Mouse (Mus musculus) limb, embryonic 15.5 days (tissue): ENCODE data around the gene Gfpt2. TPM values are rescaled to one million over a fixed set of nuclear protein-coding genes. Genes with fewer than 3 reads are reported as not detected.

Experiments used
- ATAC-seq: fragments of 200-750 bp; cut with Nextera tagmentation; 2 replicates; pipeline ENCODE4 v1.8.0; 2017; ENCODE audit warnings: low read depth, moderate TSS enrichment; ENCODE audit not compliant: insufficient number of reproducible peaks, low FRiP score, low TSS enrichment
- H3K27ac ChIP-seq: fragments of 300-500 bp; sonication (generic); 2 replicates; pipeline ENCODE4 v1.5.1; 2015; ENCODE audit warnings: moderate library complexity, mild to moderate bottlenecking, inconsistent platforms
- H3K27me3 ChIP-seq: fragments of 300-500 bp; sonication (generic); 2 replicates; pipeline ENCODE4 v1.6.1; 2015; ENCODE audit warnings: inconsistent platforms
- H3K36me3 ChIP-seq: fragments of 300-500 bp; sonication (generic); 2 replicates; pipeline ENCODE4 v1.6.1; 2015; ENCODE audit warnings: inconsistent platforms
- H3K4me1 ChIP-seq: fragments of 300-500 bp; sonication (generic); 2 replicates; pipeline ENCODE4 v1.6.1; 2015; ENCODE audit warnings: inconsistent platforms
- H3K4me2 ChIP-seq: fragments of 300-500 bp; sonication (generic); 2 replicates; pipeline ENCODE4 v1.6.1; 2015; ENCODE audit warnings: mild to moderate bottlenecking, inconsistent platforms
- H3K4me3 ChIP-seq: fragments of 300-500 bp; sonication (generic); 2 replicates; pipeline ENCODE4 v1.5.1; 2015; ENCODE audit warnings: mild to moderate bottlenecking, inconsistent platforms
- H3K9ac ChIP-seq: fragments of 300-500 bp; sonication (generic); 2 replicates; pipeline ENCODE4 v1.6.1; 2015; ENCODE audit warnings: inconsistent platforms
- H3K9me3 ChIP-seq: fragments of 300-500 bp; sonication (generic); 2 replicates; pipeline ENCODE4 v1.6.1; 2016; ENCODE audit warnings: inconsistent platforms
- WGBS: fragments of 180-500 bp; shearing (Covaris S2); methylation state at CpG from one replicate; pipeline ENCODE4 v1.1.7; 2015; 5-methylcytosine and 5-hydroxymethylcytosine counted together
- microRNA-seq: library from miRNA; unstranded; fragments of <30 nt; microRNA quantifications from one replicate; pipeline ENCODE4, GENCODE M21; 2016
- polyA plus RNA-seq: library from polyadenylated mRNA; unstranded; fragments of >200 nt; fragmentation: Nextera tagmentation; extraction: Ambion mirVana; gene quantifications from 2 replicates; pipeline ENCODE4 v1.2.1, GENCODE M21; 2015

Gene Gfpt2
- polyA plus RNA-seq, 1 experiment from 2014 or later: 32.0 TPM

DNA sequence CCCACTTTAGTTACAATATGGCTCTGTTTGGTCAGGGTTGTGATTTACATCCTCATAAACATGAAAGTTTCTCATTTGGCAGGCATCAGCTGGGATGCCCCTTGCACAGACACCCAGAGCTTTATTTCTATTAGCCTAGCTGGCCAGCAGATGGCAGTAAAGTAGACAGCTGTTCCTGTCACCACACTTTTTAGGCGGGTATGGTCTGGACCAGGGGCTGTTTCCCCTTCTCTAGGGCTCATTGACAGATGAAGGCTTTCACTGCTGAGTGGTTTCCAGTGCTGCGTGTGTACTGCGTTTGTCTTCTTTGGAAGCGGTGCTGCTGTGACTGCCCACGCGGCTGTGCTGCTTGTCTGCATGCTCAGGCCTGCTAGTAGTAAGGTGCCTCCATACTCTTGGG is 77.9 kb downstream of the Gfpt2 start:
- no peaks in the 10 kb centered on the region for H3K4me1 ChIP-seq
- H3K9me3 ChIP-seq: no peaks in the 10 kb centered on the region
- H3K9ac ChIP-seq: no peak overlapping the region
- H3K36me3 ChIP-seq: peaks cover 42% of the 10 kb centered on the region
- H3K4me2 ChIP-seq: no peak overlapping the region
- H3K27ac ChIP-seq: no peak overlapping the region
- H3K4me3 ChIP-seq: no peak overlapping the region
- 67% methylated on average over 6 of the region's 6 CpGs for WGBS
- ATAC-seq: no peak
- H3K27me3 ChIP-seq: no peaks in the 10 kb centered on the region

- H3K9me3 ChIP-seq: no peaks in the 10 kb centered on the region
- WGBS: 92% methylated on average over 6 of the region's 6 CpGs
- no peak overlapping the region for H3K27ac ChIP-seq
- ATAC-seq: no peak
- no peak overlapping the region for H3K4me2 ChIP-seq
- no peak overlapping the region for H3K4me3 ChIP-seq
- H3K4me1 ChIP-seq: no peaks in the 10 kb centered on the region
- H3K27me3 ChIP-seq: no peaks in the 10 kb centered on the region
- H3K9ac ChIP-seq: no peak overlapping the region
- H3K36me3 ChIP-seq: peaks cover 38% of the 10 kb centered on the region
These were observed 78.8 kb downstream of the Gfpt2 start for GRCm38 (mm10) chr11:49872779-49873178.

DNA sequence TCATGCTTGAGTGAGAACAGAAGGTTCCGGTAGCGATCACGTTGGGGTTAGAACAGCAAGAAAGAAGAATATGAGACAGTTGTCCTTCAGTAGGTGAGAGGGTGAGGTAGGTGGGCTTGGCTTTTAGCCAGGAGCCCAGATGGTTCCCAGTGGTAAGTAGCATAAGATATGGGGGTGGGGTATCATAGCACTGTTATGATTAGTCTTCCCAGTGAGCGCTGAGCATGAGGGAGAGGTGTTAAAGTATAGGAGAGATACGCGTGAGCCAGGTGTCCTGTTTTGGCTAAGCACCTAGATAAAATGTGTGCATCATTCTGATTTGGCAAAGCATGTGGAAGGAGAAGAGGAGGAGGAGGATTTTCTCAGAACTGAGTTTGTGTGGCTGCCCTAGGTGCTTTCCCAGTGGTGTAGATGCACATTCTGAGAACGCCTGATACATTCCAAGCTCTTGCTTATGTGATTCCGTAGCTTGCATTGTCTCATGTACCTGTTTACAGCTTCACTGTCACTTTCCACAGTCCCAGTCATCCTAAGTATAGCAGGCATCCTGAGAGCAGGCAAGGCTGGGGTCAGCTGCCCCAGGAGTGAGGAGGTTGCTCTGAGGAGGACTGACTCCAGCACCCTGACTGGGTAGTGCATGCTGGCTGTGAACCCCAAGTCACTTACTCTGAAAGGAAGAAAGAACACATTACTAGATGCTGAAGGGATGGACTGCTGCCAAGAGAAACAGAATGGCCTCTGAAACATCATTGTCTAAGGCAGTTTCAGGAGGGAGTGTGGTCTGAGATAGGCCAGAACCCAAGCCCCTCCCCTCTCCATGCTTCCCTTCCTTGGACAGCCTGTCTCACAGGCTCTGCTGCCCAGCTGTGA is 83.2 kb downstream of the Gfpt2 start:
- no peaks in the 10 kb centered on the region for H3K27me3 ChIP-seq
- H3K4me3 ChIP-seq: no peak overlapping the region
- no peaks in the 10 kb centered on the region for H3K9me3 ChIP-seq
- H3K36me3 ChIP-seq: peaks cover 50% of the 10 kb centered on the region
- no peak overlapping the region for H3K27ac ChIP-seq
- H3K4me2 ChIP-seq: no peak overlapping the region
- no peak overlapping the region for H3K9ac ChIP-seq
- ATAC-seq: no peak
- 88% methylated on average over 8 of the region's 8 CpGs for WGBS
- H3K4me1 ChIP-seq: 0 out of 2 replicates have a peak, but pooled peaks cover 3% of the 10 kb centered on the region

- Histone ChIP-seq H3K4me3 (no peak overlapping the region), H3K9ac (no peak overlapping the region), H3K9me3 (no peaks in the 10 kb centered on the region), H3K36me3 (peaks cover 55% of the 10 kb centered on the region), H3K27ac (no peak overlapping the region), H3K27me3 (no peaks in the 10 kb centered on the region), H3K4me2 (no peak overlapping the region), H3K4me1 (0 out of 2 replicates have a peak, but pooled peaks cover 3% of the 10 kb centered on the region)
- no peak for ATAC-seq
- 79% methylated on average over 3 of the region's 3 CpGs for WGBS
These were observed 86.1 kb downstream of the Gfpt2 start for GRCm38 (mm10) chr11:49879950-49880642.

DNA sequence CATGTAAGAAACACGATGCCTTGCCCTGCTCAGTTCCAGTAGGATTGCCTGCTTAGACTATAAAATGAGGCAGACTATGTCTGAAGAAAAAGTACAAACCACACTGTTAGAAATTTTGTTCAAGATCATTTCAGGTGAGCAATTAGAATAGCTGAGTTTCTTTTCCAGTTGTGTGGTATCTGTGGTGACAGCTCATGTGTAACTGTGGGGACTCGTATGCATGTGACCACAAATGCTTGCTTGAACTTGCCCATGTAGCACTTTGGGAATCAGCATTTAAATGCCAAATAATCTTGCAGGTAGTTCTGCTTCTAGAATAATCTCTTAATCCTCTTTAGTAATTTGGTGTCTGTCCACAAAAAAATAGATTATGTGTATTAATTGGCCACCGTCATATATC is 89.4 kb downstream of the Gfpt2 start:
- H3K4me3 ChIP-seq: no peak overlapping the region
- H3K9ac ChIP-seq: no peak overlapping the region
- H3K4me2 ChIP-seq: no peak overlapping the region
- H3K27ac ChIP-seq: no peak overlapping the region
- 89% methylated on average over 3 of the region's 3 CpGs for WGBS
- H3K27me3 ChIP-seq: no peaks in the 10 kb centered on the region
- H3K36me3 ChIP-seq: peaks cover 49% of the 10 kb centered on the region
- no peaks in the 10 kb centered on the region for H3K9me3 ChIP-seq
- ATAC-seq: no peak
- H3K4me1 ChIP-seq: 0 out of 2 replicates have a peak, but pooled peaks cover 3% of the 10 kb centered on the region

Small RNA genes lying within 50 kb of the gene (microRNA-seq; reads per million reads assigned to microRNA genes)
- gene Gm23813: not detected

Other genes starting within 250 kb of the Gfpt2 start
- not detected in 2 replicates for gene Olfr1380, start 237.3 kb upstream of the Gfpt2 start, polyA plus RNA-seq
- 5.5 and 5.6 TPM in 2 replicates for gene Flt4, start 184.9 kb upstream of the Gfpt2 start, polyA plus RNA-seq
- gene Scgb3a1, start 130.6 kb upstream of the Gfpt2 start, polyA plus RNA-seq: not detected in 2 replicates
- gene Cnot6, start 81.5 kb upstream of the Gfpt2 start, polyA plus RNA-seq: 40.1 and 47.9 TPM in 2 replicates
- 31.6 and 33.2 TPM in 2 replicates for gene Mapk9, start 52.6 kb downstream of the Gfpt2 start, polyA plus RNA-seq
- gene Rasgef1c, start 107.7 kb downstream of the Gfpt2 start, polyA plus RNA-seq: 0.76 and 1.4 TPM in 2 replicates
- 74.5 and 77.3 TPM in 2 replicates for gene Rnf130, start 231.2 kb downstream of the Gfpt2 start, polyA plus RNA-seq